ENCODE assay signal across 8 mouse cellular contexts in genomic region chr10:43523931-43524330, GRCm38 (mm10). TPM values are rescaled to one million over a fixed set of nuclear protein-coding genes. Genes with fewer than 3 reads are reported as not detected.
DNase-seq lines count a peak whose midpoint lies in the region; ATAC-seq and TF ChIP-seq lines count a peak whose summit lies in the region.
"Not testable (repeated sequence)": the region's sequence is repeated elsewhere in the genome, so short reads cannot be mapped to it uniquely, and the experiment has no call there.

Gene Gm9803 (plus strand): TSS chr10:43524084.

- not testable (repeated sequence) for H3K9me3 ChIP-seq in ES-Bruce4 (replicated peaks; ENCODE audit: control insufficient read depth, insufficient read depth, low read length, poor library complexity, severe bottlenecking); forebrain, embryonic 13.5 days (replicated peaks); heart, embryonic 13.5 days; intestine, embryonic 16.5 days (ENCODE audit: control insufficient read depth, low read length); liver, embryonic 11.5 days (ENCODE audit: control insufficient read depth, low read length); midbrain, embryonic 14.5 days (ENCODE audit: control insufficient read depth, low read length); stomach, embryonic 15.5 days

- not testable (repeated sequence) for TF ChIP-seq POLR2A in ES-Bruce4 (IDR thresholded peaks at IDR 0.05; ENCODE audit: insufficient read depth, low read length)

- H3K4me1 ChIP-seq in ES-Bruce4 (ENCODE audit: control insufficient read depth, insufficient read depth, low read length); brown adipose tissue, adult 24 weeks (ENCODE audit: control insufficient read depth, insufficient read depth, insufficient read length, low read length); heart, embryonic 13.5 days; liver, embryonic 11.5 days (replicated peaks; ENCODE audit: control insufficient read depth, insufficient read depth, low read length); stomach, embryonic 15.5 days: not testable (repeated sequence)
- H3K4me1 ChIP-seq in forebrain, embryonic 13.5 days: peaks cover 17% of the 10 kb centered on the region
- H3K4me1 ChIP-seq in intestine, embryonic 16.5 days (ENCODE audit: control insufficient read depth, insufficient read depth, low read length): peaks cover 10% of the 10 kb centered on the region; the same call in 1 of the 2 replicates
- H3K4me1 ChIP-seq in midbrain, embryonic 14.5 days (ENCODE audit: control insufficient read depth, insufficient read depth, low read length): peaks cover 15% of the 10 kb centered on the region

- 95% methylated on average over 10 of the region's 10 CpGs for WGBS in forebrain, embryonic 13.5 days
- WGBS in heart, embryonic 13.5 days: 90% methylated on average over 10 of the region's 10 CpGs
- WGBS in intestine, embryonic 16.5 days: 95% methylated on average over 10 of the region's 10 CpGs
- 96% methylated on average over 10 of the region's 10 CpGs for WGBS in liver, embryonic 11.5 days
- 96% methylated on average over 10 of the region's 10 CpGs for WGBS in midbrain, embryonic 14.5 days
- 97% methylated on average over 10 of the region's 10 CpGs for WGBS in stomach, embryonic 15.5 days

- H3K4me3 ChIP-seq in ES-Bruce4 (ENCODE audit: low read depth, low read length); brown adipose tissue, adult 24 weeks (ENCODE audit: insufficient read depth, low read depth, low read length); forebrain, embryonic 13.5 days; heart, embryonic 13.5 days; intestine, embryonic 16.5 days (ENCODE audit: low read length); liver, embryonic 11.5 days (ENCODE audit: low read depth, low read length); midbrain, embryonic 14.5 days (replicated peaks; ENCODE audit: low read depth, low read length); stomach, embryonic 15.5 days (replicated peaks): not testable (repeated sequence)

- DNase-seq in liver, embryonic 11.5 days (ENCODE audit: low spot score); midbrain, embryonic 14.5 days: not testable (repeated sequence)

- H3K4me2 ChIP-seq in forebrain, embryonic 13.5 days; heart, embryonic 13.5 days; intestine, embryonic 16.5 days (ENCODE audit: low read depth, low read length); liver, embryonic 11.5 days; midbrain, embryonic 14.5 days (ENCODE audit: low read length); stomach, embryonic 15.5 days: not testable (repeated sequence)

- not testable (repeated sequence) for TF ChIP-seq EP300 in ES-Bruce4 (IDR thresholded peaks at IDR 0.05; ENCODE audit: insufficient read depth, low read depth, low read length)

- not testable (repeated sequence) for H3K9ac ChIP-seq in ES-Bruce4 (ENCODE audit: low read depth, poor library complexity, severe bottlenecking); forebrain, embryonic 13.5 days; heart, embryonic 13.5 days; intestine, embryonic 16.5 days (ENCODE audit: low read depth, low read length); liver, embryonic 11.5 days (ENCODE audit: low read depth, low read length); midbrain, embryonic 14.5 days (replicated peaks; ENCODE audit: low read length); stomach, embryonic 15.5 days

- H3K27ac ChIP-seq in ES-Bruce4 (ENCODE audit: insufficient read depth, low read length); brown adipose tissue, adult 24 weeks (replicated peaks; ENCODE audit: low read depth, low read length); forebrain, embryonic 13.5 days; heart, embryonic 13.5 days (replicated peaks); intestine, embryonic 16.5 days (ENCODE audit: low read length); liver, embryonic 11.5 days (ENCODE audit: low read depth, low read length); midbrain, embryonic 14.5 days (replicated peaks; ENCODE audit: low read depth, low read length); stomach, embryonic 15.5 days: not testable (repeated sequence)

- H3K27me3 ChIP-seq in ES-Bruce4 (ENCODE audit: control insufficient read depth, insufficient read depth, low read length, poor library complexity, severe bottlenecking); forebrain, embryonic 13.5 days; heart, embryonic 13.5 days (replicated peaks); intestine, embryonic 16.5 days (replicated peaks; ENCODE audit: control insufficient read depth, insufficient read depth, low read length); liver, embryonic 11.5 days (replicated peaks; ENCODE audit: control insufficient read depth, insufficient read depth, low read length); midbrain, embryonic 14.5 days (ENCODE audit: control insufficient read depth, insufficient read depth, low read length); stomach, embryonic 15.5 days (replicated peaks): not testable (repeated sequence)

- not testable (repeated sequence) for ATAC-seq in forebrain, embryonic 13.5 days; heart, embryonic 13.5 days (ENCODE audit: extremely low read depth, insufficient number of reproducible peaks, low FRiP score, low TSS enrichment); intestine, embryonic 16.5 days; liver, embryonic 11.5 days (replicated peaks; ENCODE audit: low FRiP score); midbrain, embryonic 14.5 days (ENCODE audit: low FRiP score, low TSS enrichment); stomach, embryonic 15.5 days (ENCODE audit: insufficient read depth, low FRiP score, low read depth)

- not testable (repeated sequence) for H3K36me3 ChIP-seq in ES-Bruce4 (ENCODE audit: control insufficient read depth, insufficient read depth, low read length, poor library complexity, severe bottlenecking); intestine, embryonic 16.5 days (ENCODE audit: control insufficient read depth, insufficient read depth, low read length); liver, embryonic 11.5 days (ENCODE audit: control insufficient read depth, insufficient read depth, low read length); stomach, embryonic 15.5 days
- peaks cover 27% of the 10 kb centered on the region for H3K36me3 ChIP-seq in forebrain, embryonic 13.5 days (ENCODE audit: poor library complexity, severe bottlenecking)
- peaks cover 47% of the 10 kb centered on the region for H3K36me3 ChIP-seq in heart, embryonic 13.5 days
- H3K36me3 ChIP-seq in midbrain, embryonic 14.5 days (ENCODE audit: control insufficient read depth, insufficient read depth, low read length): peaks cover 22% of the 10 kb centered on the region

- TF ChIP-seq CTCF in ES-Bruce4 (IDR thresholded peaks at IDR 0.05; ENCODE audit: low read depth, low read length): not testable (repeated sequence)

RNA-seq across cellular contexts. Expression of gene Gm9803, which starts in this region (rescaled TPM):
- 28.5 and 40.0 TPM in 2 replicates for polyA plus RNA-seq in ES-Bruce4 (2011; ENCODE audit: insufficient read depth, insufficient read length, low read depth, missing spikeins)
- 126 and 149 TPM in 2 replicates for polyA plus RNA-seq in brown adipose tissue, adult 24 weeks (2012; ENCODE audit: insufficient read depth, insufficient read length, missing spikeins)
- polyA plus RNA-seq in forebrain, embryonic 13.5 days (2015; fragmentation: Nextera tagmentation; extraction: Ambion mirVana): 19.4 and 23.4 TPM in 2 replicates
- polyA plus RNA-seq in heart, embryonic 13.5 days (2015; fragmentation: Nextera tagmentation; extraction: Ambion mirVana): 12.0 and 14.9 TPM in 2 replicates
- 3.8 and 12.6 TPM in 2 replicates for polyA plus RNA-seq in intestine, embryonic 16.5 days (2015; fragmentation: Nextera tagmentation; extraction: Ambion mirVana)
- 10.3 and 11.6 TPM in 2 replicates for polyA plus RNA-seq in liver, embryonic 11.5 days (2014; fragmentation: Nextera tagmentation; extraction: Ambion mirVana)
- polyA plus RNA-seq in midbrain, embryonic 14.5 days (2014; fragmentation: Nextera tagmentation; extraction: Ambion mirVana): 11.6 and 18.4 TPM in 2 replicates
- 9.6 and 36.0 TPM in 2 replicates for polyA plus RNA-seq in stomach, embryonic 15.5 days (2015; fragmentation: Nextera tagmentation; extraction: Ambion mirVana)
